Mouse (Mus musculus): ENCODE measurements around the gene Cd36.

- no peak for TF ChIP-seq POLR2A (IDR thresholded peaks at IDR 0.05; ENCODE audit: borderline replicate concordance, insufficient read depth, low read length)
- no peak for TF ChIP-seq CTCF (IDR thresholded peaks at IDR 0.05; ENCODE audit: borderline replicate concordance, insufficient read depth, low read depth, low read length)
Observed at GRCm38 (mm10) chr5:17893577-17894172, 5.1 kb upstream of the Cd36 start.
